Mouse (Mus musculus): ENCODE data around the gene Irak2. TPM values are rescaled to one million over a fixed set of nuclear protein-coding genes. Genes with fewer than 3 reads are reported as not detected.
A peak's percentile ranks its signal among the peaks of the same experiment; 100 is the strongest.

Gene Irak2
- 6.3 and 7.4 TPM in 2 replicates for polyA plus RNA-seq (2015; fragmentation: Nextera tagmentation; extraction: Ambion mirVana)

DNA sequence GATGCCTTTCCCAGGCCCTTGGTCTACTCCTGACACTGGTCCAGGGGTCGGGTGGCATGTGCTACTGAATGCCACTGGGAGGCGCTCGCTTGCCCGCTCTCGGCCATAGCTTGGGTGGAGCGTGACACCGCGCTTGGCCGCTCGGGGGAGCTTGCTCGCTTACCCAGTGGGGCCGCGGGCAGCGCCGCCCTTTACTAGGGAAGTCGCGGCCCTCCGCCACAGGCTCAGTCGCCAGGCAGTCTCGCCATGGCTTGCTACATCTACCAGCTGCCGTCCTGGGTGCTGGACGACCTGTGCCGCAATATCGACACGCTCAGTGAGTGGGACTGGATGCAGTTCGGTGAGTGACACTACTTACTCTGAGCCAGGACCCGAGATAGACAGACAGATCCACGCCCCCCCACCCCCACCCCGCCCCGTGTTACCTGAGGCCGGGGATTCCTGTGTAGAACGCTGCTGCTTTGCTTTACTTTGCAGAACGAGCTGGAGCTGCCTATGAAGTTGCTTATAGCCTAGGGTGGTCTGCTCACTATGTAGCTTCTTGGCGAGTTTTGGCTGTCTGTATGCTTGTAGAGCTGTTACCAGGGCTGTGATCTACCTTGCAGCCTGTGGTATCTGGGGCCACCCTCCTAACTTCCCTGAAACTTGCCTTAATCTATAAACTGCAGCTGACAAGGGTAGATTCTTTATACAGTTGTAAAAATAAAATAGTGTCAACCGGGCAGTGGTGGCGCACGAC, at the start of gene Irak2:
Gene Irak2, plus strand, starts transcription at position 166 of the 739 bp plus-strand sequence.
- Histone ChIP-seq H3K27me3 (ENCODE audit: control insufficient read depth, insufficient read depth, low read depth, low read length) (no peaks in the 10 kb centered on the region), H3K36me3 (ENCODE audit: control insufficient read depth, insufficient read depth, low read length) (no peaks in the 10 kb centered on the region), H3K27ac (ENCODE audit: low read length) (no peak within 1 kb of the TSS), H3K4me2 (ENCODE audit: low read depth, low read length) (peak within 1 kb of the TSS; percentile 75), H3K9me3 (ENCODE audit: control insufficient read depth, low read length) (no peaks in the 10 kb centered on the region), H3K9ac (ENCODE audit: low read length) (peak within 1 kb of the TSS; percentile 76), H3K4me1 (replicated peaks; ENCODE audit: control insufficient read depth, insufficient read depth, low read length) (no peaks in the 10 kb centered on the region), H3K4me3 (ENCODE audit: low read length) (peak within 1 kb of the TSS; percentile 58)
- WGBS: 8% methylated on average over 37 of the region's 37 CpGs
- ATAC-seq (ENCODE audit: low read depth): peak; percentile 98

DNA sequence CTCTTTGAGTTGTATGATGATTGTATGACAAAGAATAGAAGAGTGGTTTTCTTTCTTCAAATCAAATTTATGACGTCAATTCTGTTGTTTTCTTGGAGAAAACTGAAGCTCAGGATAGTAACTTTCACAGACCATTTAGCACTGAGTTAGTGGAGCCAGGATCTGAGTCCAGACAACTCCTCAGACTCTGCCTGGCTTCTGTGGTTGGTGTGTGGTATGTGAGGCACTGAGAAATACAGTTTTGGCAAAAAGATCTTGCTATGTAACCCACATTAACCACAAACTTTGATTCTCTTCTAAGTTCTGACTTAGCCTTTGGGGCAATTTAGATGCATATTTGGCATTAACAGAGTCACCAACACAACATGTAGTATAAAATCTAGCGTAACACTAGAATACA, 45.6 kb upstream of the Irak2 start:
- H3K27me3 ChIP-seq (ENCODE audit: control insufficient read depth, insufficient read depth, low read depth, low read length): no peaks in the 10 kb centered on the region
- 90% methylated on average over 2 of the region's 2 CpGs for WGBS
- no peaks in the 10 kb centered on the region for H3K9me3 ChIP-seq (ENCODE audit: control insufficient read depth, low read length)
- no peak overlapping the region for H3K4me2 ChIP-seq (ENCODE audit: low read depth, low read length)
- ATAC-seq (ENCODE audit: low read depth): no peak
- H3K27ac ChIP-seq (ENCODE audit: low read length): no peak overlapping the region
- no peak overlapping the region for H3K9ac ChIP-seq (ENCODE audit: low read length)
- no peak overlapping the region for H3K4me3 ChIP-seq (ENCODE audit: low read length)
- no peaks in the 10 kb centered on the region for H3K4me1 ChIP-seq (replicated peaks; ENCODE audit: control insufficient read depth, insufficient read depth, low read length)
- no peaks in the 10 kb centered on the region for H3K36me3 ChIP-seq (ENCODE audit: control insufficient read depth, insufficient read depth, low read length)

DNA sequence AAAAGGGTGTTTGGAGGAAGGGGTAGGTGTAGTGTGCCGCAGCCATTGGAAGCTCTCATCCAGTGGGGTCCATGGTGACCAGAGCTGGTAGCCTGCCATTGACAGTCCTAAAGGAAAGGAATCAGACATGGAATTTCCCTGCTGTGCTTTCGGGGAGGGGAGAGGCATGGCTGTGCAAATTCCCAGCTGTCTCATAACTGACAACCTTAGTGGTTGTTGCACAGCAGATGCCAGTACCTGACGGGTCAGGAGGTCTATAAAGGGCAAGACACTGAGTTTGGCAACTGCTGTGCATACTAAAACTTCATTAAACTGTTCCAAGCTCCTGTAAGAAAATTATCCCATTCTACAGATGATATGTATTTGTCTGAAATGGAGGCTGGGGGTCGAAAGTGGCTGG, 40.3 kb upstream of the Irak2 start:
- Histone ChIP-seq H3K9me3 (ENCODE audit: control insufficient read depth, low read length) (no peaks in the 10 kb centered on the region), H3K27ac (ENCODE audit: low read length) (no peak overlapping the region), H3K27me3 (ENCODE audit: control insufficient read depth, insufficient read depth, low read depth, low read length) (no peaks in the 10 kb centered on the region), H3K36me3 (ENCODE audit: control insufficient read depth, insufficient read depth, low read length) (no peaks in the 10 kb centered on the region), H3K4me1 (replicated peaks; ENCODE audit: control insufficient read depth, insufficient read depth, low read length) (no peaks in the 10 kb centered on the region), H3K4me3 (ENCODE audit: low read length) (no peak overlapping the region), H3K9ac (ENCODE audit: low read length) (no peak overlapping the region), H3K4me2 (ENCODE audit: low read depth, low read length) (no peak overlapping the region)
- no peak for ATAC-seq (ENCODE audit: low read depth)
- WGBS: 81% methylated on average over 4 of the region's 4 CpGs

DNA sequence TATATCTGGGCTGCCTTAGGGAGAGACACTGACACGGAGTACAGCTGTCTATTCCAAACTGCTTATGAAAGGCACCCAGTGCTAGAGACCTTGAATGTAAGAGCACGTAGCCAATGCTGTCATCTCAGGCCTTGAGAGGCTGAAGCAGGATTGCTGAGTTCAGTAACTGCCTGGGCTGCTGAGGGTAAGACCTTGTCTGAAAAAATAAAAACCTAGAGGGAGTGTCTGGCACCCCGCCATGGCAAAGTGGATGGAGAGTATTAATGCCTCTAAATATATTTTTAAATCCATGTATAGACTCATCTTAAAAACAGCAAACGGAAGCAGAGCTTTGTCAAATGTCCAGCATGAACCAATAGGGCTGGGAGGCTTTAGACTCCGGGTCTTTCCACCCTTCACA, 38.4 kb upstream of the Irak2 start:
- Histone ChIP-seq H3K9me3 (ENCODE audit: control insufficient read depth, low read length) (no peaks in the 10 kb centered on the region), H3K9ac (ENCODE audit: low read length) (no peak overlapping the region), H3K4me3 (ENCODE audit: low read length) (no peak overlapping the region), H3K4me2 (ENCODE audit: low read depth, low read length) (no peak overlapping the region), H3K4me1 (replicated peaks; ENCODE audit: control insufficient read depth, insufficient read depth, low read length) (no peaks in the 10 kb centered on the region), H3K27me3 (ENCODE audit: control insufficient read depth, insufficient read depth, low read depth, low read length) (no peaks in the 10 kb centered on the region), H3K27ac (ENCODE audit: low read length) (no peak overlapping the region), H3K36me3 (ENCODE audit: control insufficient read depth, insufficient read depth, low read length) (no peaks in the 10 kb centered on the region)
- ATAC-seq (ENCODE audit: low read depth): no peak
- WGBS: 71% methylated on average over 5 of the region's 5 CpGs

DNA sequence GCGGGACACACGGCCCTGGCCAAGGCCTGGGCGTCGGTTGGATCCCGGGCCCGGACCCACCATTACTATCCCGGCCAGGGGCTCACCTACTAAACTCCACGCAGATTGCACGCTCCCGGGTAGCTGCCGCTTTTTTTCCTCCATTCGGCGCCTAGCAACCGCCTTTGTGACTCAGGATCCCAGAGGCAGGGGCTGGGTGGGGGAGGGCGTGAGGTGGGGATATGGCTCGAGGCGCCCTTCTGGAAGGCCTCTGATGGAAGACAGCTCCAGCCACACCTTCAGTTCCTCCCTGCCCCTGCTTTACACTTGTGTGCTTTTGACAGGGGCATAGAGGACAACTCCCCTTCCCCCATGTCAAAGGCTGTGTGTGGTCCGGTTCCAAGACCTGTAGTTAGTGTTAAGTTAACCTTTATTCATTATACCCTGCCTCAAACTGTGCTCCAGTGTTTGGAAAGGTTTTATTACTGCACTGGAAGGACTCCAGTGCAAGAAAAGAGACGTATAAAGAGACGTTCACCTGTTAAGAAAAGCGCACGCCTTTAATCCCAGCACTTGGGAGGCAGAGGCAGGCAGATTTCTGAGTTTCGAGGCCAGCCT, 37.6 kb upstream of the Irak2 start, which contains the start of gene Fancd2os:
Gene Fancd2os, minus strand, starts transcription at position 173 of the 597 bp plus-strand sequence.
- no peak within 1 kb of the TSS for H3K27ac ChIP-seq (ENCODE audit: low read length)
- peaks cover 3% of the 10 kb centered on the region for H3K4me1 ChIP-seq (replicated peaks; ENCODE audit: control insufficient read depth, insufficient read depth, low read length)
- H3K9ac ChIP-seq (ENCODE audit: low read length): no peak within 1 kb of the TSS
- H3K4me2 ChIP-seq (ENCODE audit: low read depth, low read length): no peak within 1 kb of the TSS
- no peak for ATAC-seq (ENCODE audit: low read depth)
- WGBS: 51% methylated on average over 22 of the region's 23 CpGs
- no peaks in the 10 kb centered on the region for H3K36me3 ChIP-seq (ENCODE audit: control insufficient read depth, insufficient read depth, low read length)
- H3K27me3 ChIP-seq (ENCODE audit: control insufficient read depth, insufficient read depth, low read depth, low read length): no peaks in the 10 kb centered on the region
- H3K4me3 ChIP-seq (ENCODE audit: low read length): no peak within 1 kb of the TSS
- no peaks in the 10 kb centered on the region for H3K9me3 ChIP-seq (ENCODE audit: control insufficient read depth, low read length)

DNA sequence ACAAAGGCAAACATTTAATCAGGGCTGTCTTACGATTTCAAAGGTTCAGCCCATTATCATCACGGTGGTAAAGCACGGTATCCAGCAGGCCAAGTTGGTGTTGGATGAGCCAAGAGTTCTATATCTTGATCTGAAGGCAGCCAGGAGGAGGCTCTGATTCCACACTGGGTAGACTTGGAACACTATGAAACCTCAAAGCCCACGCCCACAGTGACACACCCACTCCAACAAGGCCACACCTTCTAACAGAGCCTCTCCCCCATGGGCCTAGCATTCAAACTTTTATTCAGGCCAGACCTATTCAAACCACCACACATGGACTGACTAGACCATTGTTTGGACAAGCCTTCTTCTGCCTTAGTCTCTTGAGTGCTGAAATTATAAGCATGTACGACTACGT, 35.4 kb upstream of the Irak2 start:
- Histone ChIP-seq H3K4me1 (replicated peaks; ENCODE audit: control insufficient read depth, insufficient read depth, low read length) (peaks cover 14% of the 10 kb centered on the region), H3K36me3 (ENCODE audit: control insufficient read depth, insufficient read depth, low read length) (no peaks in the 10 kb centered on the region), H3K27ac (ENCODE audit: low read length) (no peak overlapping the region), H3K9ac (ENCODE audit: low read length) (no peak overlapping the region), H3K27me3 (ENCODE audit: control insufficient read depth, insufficient read depth, low read depth, low read length) (no peaks in the 10 kb centered on the region), H3K4me3 (ENCODE audit: low read length) (no peak overlapping the region), H3K9me3 (ENCODE audit: control insufficient read depth, low read length) (no peaks in the 10 kb centered on the region), H3K4me2 (ENCODE audit: low read depth, low read length) (no peak overlapping the region)
- 90% methylated on average over 6 of the region's 6 CpGs for WGBS
- no peak for ATAC-seq (ENCODE audit: low read depth)

DNA sequence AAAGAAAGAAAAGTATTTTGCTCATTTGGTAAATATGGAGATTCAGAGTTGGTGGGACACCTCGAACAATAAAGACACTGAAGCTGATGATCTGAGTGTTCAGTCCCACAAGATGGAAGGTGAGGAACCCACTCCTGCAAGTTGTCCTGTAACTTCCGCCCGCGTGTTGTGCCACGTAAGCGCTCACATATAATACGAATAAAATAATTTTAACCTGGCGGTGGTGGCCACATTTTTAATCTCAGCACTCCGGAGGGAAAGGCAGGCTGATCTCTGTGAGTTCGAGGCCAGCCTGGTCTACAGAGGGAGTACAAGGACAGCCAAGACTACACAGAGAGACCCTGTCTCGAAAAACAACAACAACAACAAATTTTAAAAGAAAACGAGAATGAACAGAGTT, 34.3 kb upstream of the Irak2 start:
- 47% methylated on average over 12 of the region's 12 CpGs for WGBS
- peak overlapping the region; percentile 96 for H3K9ac ChIP-seq (ENCODE audit: low read length)
- H3K27me3 ChIP-seq (ENCODE audit: control insufficient read depth, insufficient read depth, low read depth, low read length): no peaks in the 10 kb centered on the region
- ATAC-seq (ENCODE audit: low read depth): no peak
- no peaks in the 10 kb centered on the region for H3K9me3 ChIP-seq (ENCODE audit: control insufficient read depth, low read length)
- H3K4me2 ChIP-seq (ENCODE audit: low read depth, low read length): peak overlapping the region; percentile 81
- H3K4me1 ChIP-seq (replicated peaks; ENCODE audit: control insufficient read depth, insufficient read depth, low read length): peaks cover 14% of the 10 kb centered on the region
- peak overlapping the region; percentile 94 for H3K4me3 ChIP-seq (ENCODE audit: low read length)
- H3K36me3 ChIP-seq (ENCODE audit: control insufficient read depth, insufficient read depth, low read length): no peaks in the 10 kb centered on the region
- H3K27ac ChIP-seq (ENCODE audit: low read length): peak overlapping the region; percentile 91; the same call in 1 of the 2 replicates

DNA sequence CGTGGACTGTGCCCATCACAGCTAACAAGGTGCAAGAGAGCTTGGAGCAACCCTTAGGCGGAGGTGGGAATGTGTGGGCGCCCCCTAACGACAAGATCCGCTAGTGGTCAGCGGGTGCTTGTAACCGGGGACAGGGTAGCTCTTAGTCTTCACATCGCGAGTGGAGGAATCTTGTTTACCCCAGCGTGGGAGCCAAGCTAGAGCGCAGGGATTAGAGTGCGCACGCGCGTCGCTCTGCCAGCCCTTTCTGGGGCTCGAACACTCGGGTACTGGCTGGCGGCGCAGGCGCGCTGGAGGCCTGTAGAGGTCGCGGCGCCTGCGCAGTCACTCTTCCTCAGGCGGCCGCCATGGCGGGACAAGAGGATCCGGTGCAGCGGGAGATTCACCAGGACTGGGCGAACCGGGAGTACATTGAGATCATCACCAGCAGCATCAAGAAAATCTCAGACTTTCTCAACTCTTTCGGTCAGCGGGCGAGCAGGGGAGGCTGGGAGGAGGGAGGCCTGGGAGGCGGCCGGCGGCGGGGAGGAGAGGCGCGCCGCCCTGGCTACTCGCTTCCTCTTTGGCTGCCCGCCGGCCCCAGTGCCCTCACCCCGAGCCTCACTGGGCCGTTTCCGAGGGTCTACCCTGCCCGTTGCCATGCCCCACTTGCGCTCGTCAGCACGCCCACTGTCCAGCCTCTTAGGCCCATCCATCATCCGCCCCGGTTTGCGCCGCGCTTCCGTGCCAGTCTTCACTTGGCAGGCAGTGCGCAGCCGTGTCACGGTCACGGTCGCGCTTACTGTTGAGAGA, 33.6 kb upstream of the Irak2 start, which contains the start of gene Brk1:
Gene Brk1, plus strand, starts transcription at position 341 of the 792 bp plus-strand sequence.
- peak within 1 kb of the TSS; percentile 91 for H3K27ac ChIP-seq (ENCODE audit: low read length)
- WGBS: under 1% methylated on average over 56 of the region's 65 CpGs
- H3K4me3 ChIP-seq (ENCODE audit: low read length): peak within 1 kb of the TSS; percentile 94
- H3K27me3 ChIP-seq (ENCODE audit: control insufficient read depth, insufficient read depth, low read depth, low read length): no peaks in the 10 kb centered on the region
- peak within 1 kb of the TSS; percentile 96 for H3K9ac ChIP-seq (ENCODE audit: low read length)
- no peaks in the 10 kb centered on the region for H3K9me3 ChIP-seq (ENCODE audit: control insufficient read depth, low read length)
- ATAC-seq (ENCODE audit: low read depth): peak; percentile 94
- H3K4me1 ChIP-seq (replicated peaks; ENCODE audit: control insufficient read depth, insufficient read depth, low read length): peaks cover 14% of the 10 kb centered on the region
- no peaks in the 10 kb centered on the region for H3K36me3 ChIP-seq (ENCODE audit: control insufficient read depth, insufficient read depth, low read length)
- peak within 1 kb of the TSS; percentile 81 for H3K4me2 ChIP-seq (ENCODE audit: low read depth, low read length)

DNA sequence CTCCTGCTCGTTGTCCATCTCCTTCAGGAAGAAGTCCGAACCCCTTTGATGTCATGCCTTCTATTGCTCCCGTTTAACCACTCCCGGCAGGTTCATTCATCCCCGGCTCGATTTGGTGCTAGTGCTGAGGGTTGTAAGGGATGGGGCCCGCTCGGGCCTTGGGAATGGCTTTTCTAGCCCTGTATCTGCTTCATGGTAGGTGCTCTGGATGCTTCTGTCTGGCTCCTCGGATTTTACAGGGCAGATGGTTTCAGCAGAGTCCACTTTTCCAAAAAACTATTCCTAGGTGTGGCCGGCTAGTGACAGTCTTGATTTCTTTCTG, 33.1 kb upstream of the Irak2 start:
- H3K4me2 ChIP-seq (ENCODE audit: low read depth, low read length): peak overlapping the region; percentile 81
- H3K27me3 ChIP-seq (ENCODE audit: control insufficient read depth, insufficient read depth, low read depth, low read length): no peaks in the 10 kb centered on the region
- H3K9ac ChIP-seq (ENCODE audit: low read length): peak overlapping the region; percentile 96
- WGBS: under 1% methylated on average over 10 of the region's 10 CpGs
- peak overlapping the region; percentile 94 for H3K4me3 ChIP-seq (ENCODE audit: low read length)
- no peaks in the 10 kb centered on the region for H3K9me3 ChIP-seq (ENCODE audit: control insufficient read depth, low read length)
- H3K27ac ChIP-seq (ENCODE audit: low read length): peak overlapping the region; percentile 91
- H3K4me1 ChIP-seq (replicated peaks; ENCODE audit: control insufficient read depth, insufficient read depth, low read length): peaks cover 14% of the 10 kb centered on the region
- no peaks in the 10 kb centered on the region for H3K36me3 ChIP-seq (ENCODE audit: control insufficient read depth, insufficient read depth, low read length)
- 0 out of 2 replicates have a peak, but pooled peaks have one; percentile 10 for ATAC-seq (ENCODE audit: low read depth)

Measured in lung, embryonic 16.5 days (tissue).